Mouse (Mus musculus) lung, postnatal 0 days (tissue): ENCODE results near the gene Olfr765.

Experiments
- CTCF ChIP-seq: IDR thresholded peaks from 2 replicates; pipeline ENCODE4 v1.5.1; 2016; ENCODE audit warnings: antibody characterized with exemption, mild to moderate bottlenecking
- EP300 ChIP-seq: IDR thresholded peaks from 2 replicates; pipeline ENCODE4 v1.6.1; 2016; ENCODE audit warnings: antibody characterized with exemption, mild to moderate bottlenecking, control low read depth

GRCm38 (mm10) chr10:129068877-129069276 lies 19.1 kb upstream of the Olfr765 start, which contains the start of gene Olfr766-ps1:
- no peak for TF ChIP-seq CTCF
- no peak for TF ChIP-seq EP300
